Mouse (Mus musculus) midbrain, embryonic 12.5 days (tissue): ENCODE data around the gene Degs1. TPM values are rescaled to one million over a fixed set of nuclear protein-coding genes. Genes with fewer than 3 reads are reported as not detected.
A peak's percentile ranks its signal among the peaks of the same experiment; 100 is the strongest.

Experiments used
- ATAC-seq: fragments of 200-750 bp; cut with Nextera tagmentation; 2 replicates; pipeline ENCODE4 v1.8.0; 2017; ENCODE audit warnings: low read depth, moderate TSS enrichment, moderate library complexity; ENCODE audit not compliant: low FRiP score
- H3K27ac ChIP-seq: fragments of 300-500 bp; sonication (generic); replicated peaks from 2 replicates; pipeline ENCODE4 v1.5.1; 2016; ENCODE audit warnings: mild to moderate bottlenecking
- H3K27me3 ChIP-seq: fragments of 300-500 bp; sonication (generic); 2 replicates; pipeline ENCODE4 v1.6.1; 2016; ENCODE audit warnings: mild to moderate bottlenecking
- H3K36me3 ChIP-seq: fragments of 300-500 bp; sonication (generic); 2 replicates; pipeline ENCODE4 v1.6.1; 2016
- H3K4me1 ChIP-seq: fragments of 300-500 bp; sonication (generic); 2 replicates; pipeline ENCODE4 v1.6.1; 2016
- H3K4me2 ChIP-seq: fragments of 300-500 bp; sonication (generic); replicated peaks from 2 replicates; pipeline ENCODE4 v1.6.1; 2016; ENCODE audit warnings: mild to moderate bottlenecking, moderate library complexity
- H3K4me3 ChIP-seq: fragments of 300-500 bp; sonication (generic); 2 replicates; pipeline ENCODE4 v1.5.1; 2016; ENCODE audit warnings: mild to moderate bottlenecking
- H3K9ac ChIP-seq: fragments of 300-500 bp; sonication (generic); replicated peaks from 2 replicates; pipeline ENCODE4 v1.6.1; 2016; ENCODE audit warnings: mild to moderate bottlenecking, moderate library complexity
- H3K9me3 ChIP-seq: fragments of 300-500 bp; sonication (generic); 2 replicates; pipeline ENCODE4 v1.6.1; 2016; ENCODE audit warnings: mild to moderate bottlenecking
- WGBS: fragments of 180-500 bp; shearing (Covaris S2); methylation state at CpG from one replicate; pipeline ENCODE4 v1.1.7; 2016; 5-methylcytosine and 5-hydroxymethylcytosine counted together
- polyA plus RNA-seq: library from polyadenylated mRNA; unstranded; fragments of >200 nt; fragmentation: Nextera tagmentation; extraction: Ambion mirVana; gene quantifications from 2 replicates; pipeline ENCODE4 v1.2.1, GENCODE M21; 2016

Degs1 gene
- polyA plus RNA-seq, 1 experiment from 2014 or later, result 62.3 TPM

- no peak for ATAC-seq
- Histone ChIP-seq H3K36me3 (peaks cover 38% of the 10 kb centered on the region), H3K27ac (no peak overlapping the region), H3K9me3 (no peaks in the 10 kb centered on the region), H3K9ac (no peak overlapping the region), H3K27me3 (peaks cover 11% of the 10 kb centered on the region), H3K4me2 (no peak overlapping the region), H3K4me1 (peaks cover 21% of the 10 kb centered on the region), H3K4me3 (no peak overlapping the region)
- WGBS, result 84% methylated on average over 4 of the region's 4 CpGs
Observed at GRCm38 (mm10) chr1:182279436-182279835, 3.2 kb downstream of the Degs1 start.

GRCm38 (mm10) chr1:182275109-182275508, 7.5 kb downstream of the Degs1 start:
- 97% methylated on average over 6 of the region's 6 CpGs for WGBS
- 0 out of 2 replicates have a peak, but pooled peaks cover 2% of the 10 kb centered on the region for H3K4me1 ChIP-seq
- H3K9ac ChIP-seq, result no peak overlapping the region
- H3K9me3 ChIP-seq, result no peaks in the 10 kb centered on the region
- H3K4me3 ChIP-seq, result no peak overlapping the region
- H3K36me3 ChIP-seq, result peaks cover 50% of the 10 kb centered on the region
- no peak overlapping the region for H3K27ac ChIP-seq
- no peaks in the 10 kb centered on the region for H3K27me3 ChIP-seq
- H3K4me2 ChIP-seq, result no peak overlapping the region
- no peak for ATAC-seq

GRCm38 (mm10) chr1:182271632-182272031, 11.0 kb downstream of the Degs1 start:
- no peak for ATAC-seq
- Histone ChIP-seq H3K36me3 (peaks cover 27% of the 10 kb centered on the region), H3K27me3 (no peaks in the 10 kb centered on the region), H3K4me3 (no peak overlapping the region), H3K9me3 (no peaks in the 10 kb centered on the region), H3K9ac (no peak overlapping the region), H3K27ac (no peak overlapping the region), H3K4me1 (peaks cover 9% of the 10 kb centered on the region), H3K4me2 (no peak overlapping the region)
- WGBS, result 87% methylated on average over 5 of the region's 5 CpGs

GRCm38 (mm10) chr1:182271130-182271529, 11.5 kb downstream of the Degs1 start:
- H3K27me3 ChIP-seq, result no peaks in the 10 kb centered on the region
- peaks cover 23% of the 10 kb centered on the region for H3K36me3 ChIP-seq
- no peak overlapping the region for H3K4me3 ChIP-seq
- H3K4me2 ChIP-seq, result no peak overlapping the region
- ATAC-seq, result no peak
- no peak overlapping the region for H3K9ac ChIP-seq
- H3K27ac ChIP-seq, result no peak overlapping the region
- 85% methylated on average over 5 of the region's 5 CpGs for WGBS
- H3K4me1 ChIP-seq, result peaks cover 9% of the 10 kb centered on the region
- no peaks in the 10 kb centered on the region for H3K9me3 ChIP-seq

GRCm38 (mm10) chr1:182268317-182268716, 14.3 kb downstream of the Degs1 start:
- Histone ChIP-seq H3K4me2 (no peak overlapping the region), H3K4me3 (no peak overlapping the region), H3K27ac (no peak overlapping the region), H3K9ac (no peak overlapping the region), H3K9me3 (no peaks in the 10 kb centered on the region), H3K36me3 (0 out of 2 replicates have a peak, but pooled peaks cover 12% of the 10 kb centered on the region), H3K4me1 (peaks cover 9% of the 10 kb centered on the region), H3K27me3 (no peaks in the 10 kb centered on the region)
- ATAC-seq, result no peak; the same call in 1 of the 2 replicates
- WGBS, result 44% methylated on average over 4 of the region's 4 CpGs

GRCm38 (mm10) chr1:182266028-182266525, 16.5 kb downstream of the Degs1 start:
- Histone ChIP-seq H3K27me3 (no peaks in the 10 kb centered on the region), H3K4me1 (peaks cover 9% of the 10 kb centered on the region), H3K36me3 (no peaks in the 10 kb centered on the region), H3K9me3 (no peaks in the 10 kb centered on the region), H3K4me3 (no peak overlapping the region), H3K27ac (no peak overlapping the region), H3K4me2 (no peak overlapping the region), H3K9ac (no peak overlapping the region)
- 93% methylated on average over 11 of the region's 11 CpGs for WGBS
- ATAC-seq, result no peak

- Histone ChIP-seq H3K27ac (no peak overlapping the region), H3K9ac (no peak overlapping the region), H3K4me3 (no peak overlapping the region), H3K4me1 (peaks cover 7% of the 10 kb centered on the region; the same call in 1 of the 2 replicates), H3K36me3 (no peaks in the 10 kb centered on the region), H3K9me3 (peaks cover 5% of the 10 kb centered on the region; the same call in 1 of the 2 replicates), H3K4me2 (no peak overlapping the region), H3K27me3 (peaks cover 32% of the 10 kb centered on the region)
- WGBS, result 89% methylated on average over 11 of the region's 11 CpGs
- ATAC-seq, result no peak
Observed at GRCm38 (mm10) chr1:182256041-182256680, 26.4 kb downstream of the Degs1 start.

- no peak overlapping the region for H3K9ac ChIP-seq
- H3K36me3 ChIP-seq, result no peaks in the 10 kb centered on the region
- H3K4me2 ChIP-seq, result no peak overlapping the region
- 91% methylated on average over 11 of the region's 11 CpGs for WGBS
- no peak overlapping the region for H3K4me3 ChIP-seq
- peaks cover 5% of the 10 kb centered on the region; the same call in 1 of the 2 replicates for H3K9me3 ChIP-seq
- H3K4me1 ChIP-seq, result peaks cover 7% of the 10 kb centered on the region; the same call in 1 of the 2 replicates
- H3K27ac ChIP-seq, result no peak overlapping the region
- H3K27me3 ChIP-seq, result peaks cover 41% of the 10 kb centered on the region
- ATAC-seq, result no peak
Observed at GRCm38 (mm10) chr1:182255031-182255430, 27.6 kb downstream of the Degs1 start.

- H3K4me1 ChIP-seq, result peaks cover 8% of the 10 kb centered on the region; the same call in 1 of the 2 replicates
- H3K9ac ChIP-seq, result no peak overlapping the region
- peaks cover 5% of the 10 kb centered on the region; the same call in 1 of the 2 replicates for H3K9me3 ChIP-seq
- no peak overlapping the region for H3K27ac ChIP-seq
- H3K4me2 ChIP-seq, result no peak overlapping the region
- H3K4me3 ChIP-seq, result no peak overlapping the region
- WGBS, result 92% methylated on average over 8 of the region's 8 CpGs
- peaks cover 45% of the 10 kb centered on the region for H3K27me3 ChIP-seq
- ATAC-seq, result no peak
- no peaks in the 10 kb centered on the region for H3K36me3 ChIP-seq
Observed at GRCm38 (mm10) chr1:182254618-182255017, 28.0 kb downstream of the Degs1 start.

GRCm38 (mm10) chr1:182253756-182254534, 28.7 kb downstream of the Degs1 start:
- Histone ChIP-seq H3K4me3 (no peak overlapping the region), H3K36me3 (no peaks in the 10 kb centered on the region), H3K27me3 (peaks cover 48% of the 10 kb centered on the region), H3K4me1 (peaks cover 9% of the 10 kb centered on the region), H3K4me2 (no peak overlapping the region), H3K27ac (no peak overlapping the region), H3K9ac (no peak overlapping the region), H3K9me3 (peaks cover 5% of the 10 kb centered on the region; the same call in 1 of the 2 replicates)
- WGBS, result 94% methylated on average over 12 of the region's 12 CpGs
- no peak for ATAC-seq

- Histone ChIP-seq H3K27ac (0 out of 2 replicates have a peak overlapping the region, but pooled peaks have one; percentile 42), H3K9ac (no peak overlapping the region), H3K27me3 (peaks cover 57% of the 10 kb centered on the region), H3K4me3 (no peak overlapping the region), H3K4me2 (no peak overlapping the region), H3K9me3 (peaks cover 5% of the 10 kb centered on the region; the same call in 1 of the 2 replicates), H3K36me3 (no peaks in the 10 kb centered on the region), H3K4me1 (peaks cover 9% of the 10 kb centered on the region)
- peak; percentile 69 for ATAC-seq
- 15% methylated on average over 10 of the region's 10 CpGs for WGBS
Observed at GRCm38 (mm10) chr1:182252534-182253171, 30.0 kb downstream of the Degs1 start.
